Mouse (Mus musculus): Measurements from ENCODE around the gene Abca17.

The Abca17 gene

GRCm38 (mm10) chr17:24236921-24237320, 113.9 kb downstream of the Abca17 start:
- DNase-seq (ENCODE audit: low read depth): no peak

DNA sequence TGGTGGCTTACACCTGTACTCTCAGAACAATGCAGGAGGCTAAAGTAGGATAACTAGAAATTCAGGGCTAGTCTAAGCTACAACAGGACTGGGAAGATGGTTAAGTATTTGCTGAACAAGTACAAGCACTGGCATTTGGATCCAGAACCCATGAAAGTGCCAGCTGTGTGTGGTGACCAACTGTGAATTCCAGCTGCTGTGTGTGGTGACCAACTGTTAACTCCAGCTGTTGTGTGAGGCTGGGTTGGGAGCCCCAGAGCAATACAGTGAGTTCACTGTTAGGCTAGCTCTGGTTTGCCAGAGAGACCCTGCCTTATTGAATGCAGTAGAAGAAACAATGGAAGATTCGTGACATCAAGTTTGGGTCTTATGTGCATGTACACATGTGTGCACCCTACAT, 114.4 kb downstream of the Abca17 start:
- DNase-seq (ENCODE audit: low read depth): no peak

DNA sequence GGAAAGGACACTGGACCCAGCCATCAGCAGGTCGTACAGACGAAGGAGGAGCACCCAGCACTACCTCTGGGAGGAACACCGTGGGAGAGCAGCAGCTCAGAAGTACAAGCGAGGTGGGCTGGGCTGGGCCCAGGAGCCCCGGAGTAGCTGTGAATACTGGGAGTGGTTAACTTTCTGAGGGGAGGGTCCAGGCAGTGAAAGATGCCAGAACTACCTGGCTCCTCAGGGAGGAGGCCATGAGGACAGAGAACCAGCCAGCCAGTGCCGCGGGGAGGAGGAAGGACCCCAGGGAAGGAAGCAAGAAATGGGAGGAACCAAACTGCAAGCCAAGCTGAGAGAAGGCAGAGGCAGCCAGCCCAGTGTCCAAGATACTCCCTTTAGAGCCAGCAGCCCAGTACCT, 122.9 kb downstream of the Abca17 start:
- DNase-seq (ENCODE audit: low read depth): no peak

GRCm38 (mm10) chr17:24226721-24227120, 124.1 kb downstream of the Abca17 start:
- DNase-seq (ENCODE audit: low read depth): no peak

DNA sequence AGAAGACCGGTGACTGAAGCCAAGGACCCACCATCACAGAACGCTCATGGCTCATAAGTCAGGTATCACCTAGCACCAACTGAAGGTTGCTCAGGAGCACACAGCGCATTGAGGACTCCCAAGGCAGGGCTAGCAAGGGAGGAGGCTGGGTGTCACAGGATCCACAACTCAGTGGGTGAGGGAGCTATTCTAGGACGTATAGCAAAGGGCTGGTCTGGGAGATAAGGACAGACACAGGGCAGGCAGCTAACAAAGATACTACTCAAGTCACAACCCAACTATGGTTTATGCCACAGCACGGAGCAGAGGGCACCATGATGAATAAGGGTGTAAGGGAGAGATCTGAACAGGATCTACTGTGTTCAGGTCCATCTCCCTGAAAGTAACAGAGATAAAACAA, 125.0 kb downstream of the Abca17 start:
- DNase-seq (ENCODE audit: low read depth): no peak

- no peak for DNase-seq (ENCODE audit: low read depth)
Measured at GRCm38 (mm10) chr17:24224741-24225140, 126.1 kb downstream of the Abca17 start.

- no peak for DNase-seq (ENCODE audit: low read depth)
Measured at GRCm38 (mm10) chr17:24223513-24223912, 127.4 kb downstream of the Abca17 start.

DNA sequence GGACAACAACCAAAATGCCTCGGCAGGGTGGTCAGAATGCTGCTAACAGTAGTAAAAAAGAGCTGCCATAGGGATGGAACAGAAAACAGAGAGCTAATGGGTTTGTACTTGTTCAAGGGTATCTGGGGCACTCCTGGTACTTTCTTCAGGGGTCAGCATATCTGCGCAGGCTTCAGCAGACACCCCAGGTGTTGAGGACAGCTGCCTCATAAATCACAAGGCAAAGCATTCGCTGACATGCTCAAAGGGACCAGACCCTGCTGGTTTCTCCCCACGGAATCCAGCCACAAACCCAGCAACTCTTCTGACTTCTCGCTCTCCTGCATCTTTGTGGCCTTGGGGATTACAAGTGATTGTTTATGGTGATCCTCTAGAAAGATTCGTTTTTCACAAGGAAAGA, 128.2 kb downstream of the Abca17 start:
- no peak for DNase-seq (ENCODE audit: low read depth)

- peak; percentile 92 for DNase-seq (ENCODE audit: low read depth)
Measured at GRCm38 (mm10) chr17:24220435-24221411, 130.1 kb downstream of the Abca17 start, which contains the start of gene Tedc2. Tedc2 (minus strand) TSS chr17:24220851.

DNA sequence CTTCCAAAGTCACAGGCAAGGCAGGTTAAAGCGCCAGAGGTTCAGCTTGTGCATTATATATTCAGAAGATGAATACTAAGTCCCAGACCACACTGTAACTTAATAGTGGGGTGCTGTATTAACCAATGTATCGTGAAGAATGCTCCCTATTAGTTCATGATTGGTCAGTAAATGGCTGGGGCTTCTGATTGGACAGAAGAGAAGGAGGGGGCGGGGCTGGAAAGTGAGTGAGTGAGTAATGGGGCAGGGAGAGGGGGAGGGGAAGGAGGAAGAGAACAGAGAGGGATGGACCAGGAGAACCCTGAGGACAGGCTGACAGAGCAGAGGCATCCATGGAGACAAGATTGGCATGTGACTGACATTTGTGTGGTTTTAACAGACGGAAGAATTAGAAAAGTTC, 134.0 kb downstream of the Abca17 start:
- DNase-seq (ENCODE audit: low read depth): no peak

Data from fibroblast of lung, adult 2 months (primary cell).